Mouse (Mus musculus) erythroblast, adult 5-6 weeks (primary cell): ENCODE data around the gene Klkb1. TPM values are rescaled to one million over a fixed set of nuclear protein-coding genes. Genes with fewer than 3 reads are reported as not detected.

Experiments used
- ATAC-seq: replicated peaks from 2 replicates; pipeline ENCODE4 v1.8.0; 2016; ENCODE audit warnings: moderate number of reproducible peaks, mild to moderate bottlenecking, moderate TSS enrichment, inconsistent platforms; ENCODE audit not compliant: poor library complexity, low FRiP score, severe bottlenecking
- total RNA-seq, 2 experiments: library from RNA; stranded (forward) in 1 of 2; stranded (reverse) in 1 of 2; fragments of 150-400 nt in 1 of 2; fragments of 200-764, 138-1000 nt in 1 of 2; gene quantifications; 2 replicates each; pipeline versions ENCODE4 v1.2.3 to v1.2.4; 2015 to 2017; ENCODE audit warnings: low replicate concordance in 2 of 2

The Klkb1 gene
- total RNA-seq, 2 experiments from 2014 or later = not detected

GRCm38 (mm10) chr8:45274317-45274716 is 20.3 kb downstream of the Klkb1 start:
- ATAC-seq = no peak

- no peak for ATAC-seq
Measured at GRCm38 (mm10) chr8:45269056-45269455, 25.6 kb downstream of the Klkb1 start.

- ATAC-seq = no peak
Measured at GRCm38 (mm10) chr8:45268485-45268884, 26.2 kb downstream of the Klkb1 start.

- ATAC-seq = no peak
Measured at GRCm38 (mm10) chr8:45267611-45268391, 26.9 kb downstream of the Klkb1 start.

GRCm38 (mm10) chr8:45266993-45267392 is 27.7 kb downstream of the Klkb1 start:
- no peak for ATAC-seq

GRCm38 (mm10) chr8:45264918-45265317 is 29.7 kb downstream of the Klkb1 start:
- no peak for ATAC-seq

GRCm38 (mm10) chr8:45262851-45263250 is 31.8 kb downstream of the Klkb1 start:
- ATAC-seq = no peak

GRCm38 (mm10) chr8:45261920-45262319 is 32.7 kb downstream of the Klkb1 start, which contains the start of gene F11:
F11 (minus strand) TSS chr8:45262031.
- no peak for ATAC-seq

- ATAC-seq = no peak
Measured at GRCm38 (mm10) chr8:45258421-45258820, 36.2 kb downstream of the Klkb1 start.

- ATAC-seq = no peak
Measured at GRCm38 (mm10) chr8:45255040-45255439, 39.6 kb downstream of the Klkb1 start.

GRCm38 (mm10) chr8:45254194-45254842 is 40.3 kb downstream of the Klkb1 start:
- ATAC-seq = no peak

GRCm38 (mm10) chr8:45253586-45253985 is 41.1 kb downstream of the Klkb1 start:
- no peak for ATAC-seq

GRCm38 (mm10) chr8:45253111-45253510 is 41.5 kb downstream of the Klkb1 start:
- no peak for ATAC-seq

- ATAC-seq = no peak
Measured at GRCm38 (mm10) chr8:45246307-45246706, 48.4 kb downstream of the Klkb1 start.

GRCm38 (mm10) chr8:45239363-45239762 is 55.3 kb downstream of the Klkb1 start:
- ATAC-seq = no peak

- no peak for ATAC-seq
Measured at GRCm38 (mm10) chr8:45238282-45238681, 56.4 kb downstream of the Klkb1 start.

GRCm38 (mm10) chr8:45236164-45236912 is 58.3 kb downstream of the Klkb1 start:
- ATAC-seq = no peak

- ATAC-seq = no peak
Measured at GRCm38 (mm10) chr8:45235228-45235627, 59.4 kb downstream of the Klkb1 start.

- ATAC-seq = no peak
Measured at GRCm38 (mm10) chr8:45233256-45233655, 61.4 kb downstream of the Klkb1 start.
